1 mouse cellular context compared by ENCODE assay signal in genomic region chr11:79184126-79184888, GRCm38 (mm10).
TF ChIP-seq lines count a peak whose summit lies in the region.

No protein-coding gene starts in this region.

TF ChIP-seq in MEL, 35 proteins besides CTCF, POLR2A, EP300 and RAD21 (continued from another document):
- TF ChIP-seq TBP (IDR thresholded peaks at IDR 0.05; ENCODE audit: low read depth, low read length) (no peak), ELF1 (IDR thresholded peaks at IDR 0.05; ENCODE audit: low read depth, low read length) (no peak), BHLHE40 (IDR thresholded peaks at IDR 0.05; ENCODE audit: borderline replicate concordance, low read depth, low read length) (no peak)
